ENCODE assay signal across 1 mouse cellular context in genomic region chr7:90129732-90130392, GRCm38 (mm10).
A peak's percentile ranks its signal among the peaks of the same experiment; 100 is the strongest.
TF ChIP-seq lines count a peak whose summit lies in the region.

Picalm (plus strand) TSS chr7:90130213.

TF ChIP-seq in CH12.LX, 34 proteins besides CTCF, POLR2A, EP300 and RAD21 (continued from another document):
- TF ChIP-seq ETS1 (conservative IDR thresholded peaks at IDR 0.05; ENCODE audit: low read depth, low read length): peak; percentile 36
- peak; percentile 76 for TF ChIP-seq NELFE (IDR thresholded peaks at IDR 0.05; ENCODE audit: low read depth, low read length)
- TF ChIP-seq TCF12 (IDR thresholded peaks at IDR 0.05; ENCODE audit: low read depth, low read length): peak; percentile 78
- no peak for TF ChIP-seq POLR2AphosphoS2 (IDR thresholded peaks at IDR 0.05; ENCODE audit: low read depth, low read length)
- no peak for TF ChIP-seq TBP (conservative IDR thresholded peaks at IDR 0.05; ENCODE audit: low read depth, low read length)
- TF ChIP-seq CHD1 (IDR thresholded peaks at IDR 0.05; ENCODE audit: low read depth, low read length): no peak; the same call in 1 of the 2 replicates
- TF ChIP-seq NRF1 (IDR thresholded peaks at IDR 0.05; ENCODE audit: low read depth, low read length): peak; percentile 59
- no peak; the same call in 1 of the 2 replicates for TF ChIP-seq SIN3A (IDR thresholded peaks at IDR 0.05; ENCODE audit: low read length)
- TF ChIP-seq MAX (IDR thresholded peaks at IDR 0.05; ENCODE audit: low read length): peak; percentile 89
- TF ChIP-seq CHD2 (IDR thresholded peaks at IDR 0.05; ENCODE audit: low read length): 0 out of 2 replicates have a peak, but pooled peaks have one; percentile 4
- peak; percentile 93 for TF ChIP-seq BHLHE40 (IDR thresholded peaks at IDR 0.05; ENCODE audit: low read depth, low read length)
- peak; percentile 80 for TF ChIP-seq ELF1 (IDR thresholded peaks at IDR 0.05; ENCODE audit: low read depth, low read length)
- TF ChIP-seq USF1 (IDR thresholded peaks at IDR 0.05; ENCODE audit: low read depth, low read length): peak; percentile 94
- no peak for TF ChIP-seq PAX5 (IDR thresholded peaks at IDR 0.05; ENCODE audit: low read length)
- no peak for TF ChIP-seq ZNF384 (IDR thresholded peaks at IDR 0.05; ENCODE audit: low read depth, low read length)
- TF ChIP-seq MXI1 (IDR thresholded peaks at IDR 0.05; ENCODE audit: low read depth, low read length): no peak; the same call in none of the 2 replicates
- no peak for TF ChIP-seq E2F4 (IDR thresholded peaks at IDR 0.05; ENCODE audit: insufficient replicate concordance, low read depth, low read length)
- no peak for TF ChIP-seq MAFK (IDR thresholded peaks at IDR 0.05; ENCODE audit: insufficient replicate concordance, low read length)
- peak; percentile 94 for TF ChIP-seq MAZ (IDR thresholded peaks at IDR 0.05; ENCODE audit: low read depth, low read length)
- no peak for TF ChIP-seq JUN (IDR thresholded peaks at IDR 0.05; ENCODE audit: insufficient read depth, low read depth, low read length)
- no peak; the same call in 1 of the 2 replicates for TF ChIP-seq RCOR1 (conservative IDR thresholded peaks at IDR 0.05; ENCODE audit: low read depth, low read length)
